Mouse (Mus musculus) neural tube, embryonic 12.5 days (tissue): ENCODE measurements at regions not wholly inside any gene's neighbourhood (a gene's known extent, or its start where the extent isn't known, plus 50 kb on each side); places are given as distances from the start of the nearest gene placed in this dataset.
"Not testable (repeated sequence)": the region's sequence is repeated elsewhere in the genome, so short reads cannot be mapped to it uniquely, and the experiment has no call there.

Source experiments
- ATAC-seq: fragments of 200-750 bp; cut with Nextera tagmentation; 2 replicates; pipeline ENCODE4 v1.8.0; 2017; ENCODE audit warnings: low read depth, mild to moderate bottlenecking, moderate TSS enrichment, moderate library complexity; ENCODE audit not compliant: low FRiP score
- H3K27ac ChIP-seq: fragments of 300-500 bp; sonication (generic); 2 replicates; pipeline ENCODE4 v1.5.1; 2016
- H3K27me3 ChIP-seq: fragments of 300-500 bp; sonication (generic); replicated peaks from 2 replicates; pipeline ENCODE4 v1.6.1; 2016; ENCODE audit warnings: mild to moderate bottlenecking
- H3K36me3 ChIP-seq: fragments of 300-500 bp; sonication (generic); 2 replicates; pipeline ENCODE4 v1.6.1; 2016; ENCODE audit warnings: mild to moderate bottlenecking
- H3K4me1 ChIP-seq: fragments of 300-500 bp; sonication (generic); 2 replicates; pipeline ENCODE4 v1.6.1; 2016
- H3K4me2 ChIP-seq: fragments of 300-500 bp; sonication (generic); replicated peaks from 2 replicates; pipeline ENCODE4 v1.6.1; 2016; ENCODE audit warnings: mild to moderate bottlenecking
- H3K4me3 ChIP-seq: fragments of 300-500 bp; sonication (generic); 2 replicates; pipeline ENCODE4 v1.5.1; 2016
- H3K9ac ChIP-seq: fragments of 300-500 bp; sonication (generic); 2 replicates; pipeline ENCODE4 v1.6.1; 2016; ENCODE audit warnings: mild to moderate bottlenecking
- H3K9me3 ChIP-seq: fragments of 300-500 bp; sonication (generic); 2 replicates; pipeline ENCODE4 v1.6.1; 2016; ENCODE audit warnings: mild to moderate bottlenecking
- whole genome bisulfite sequencing: fragments of 180-500 bp; shearing (Covaris S2); methylation state at CpG from one replicate; pipeline ENCODE4 v1.1.7; 2016; 5-methylcytosine and 5-hydroxymethylcytosine counted together

DNA sequence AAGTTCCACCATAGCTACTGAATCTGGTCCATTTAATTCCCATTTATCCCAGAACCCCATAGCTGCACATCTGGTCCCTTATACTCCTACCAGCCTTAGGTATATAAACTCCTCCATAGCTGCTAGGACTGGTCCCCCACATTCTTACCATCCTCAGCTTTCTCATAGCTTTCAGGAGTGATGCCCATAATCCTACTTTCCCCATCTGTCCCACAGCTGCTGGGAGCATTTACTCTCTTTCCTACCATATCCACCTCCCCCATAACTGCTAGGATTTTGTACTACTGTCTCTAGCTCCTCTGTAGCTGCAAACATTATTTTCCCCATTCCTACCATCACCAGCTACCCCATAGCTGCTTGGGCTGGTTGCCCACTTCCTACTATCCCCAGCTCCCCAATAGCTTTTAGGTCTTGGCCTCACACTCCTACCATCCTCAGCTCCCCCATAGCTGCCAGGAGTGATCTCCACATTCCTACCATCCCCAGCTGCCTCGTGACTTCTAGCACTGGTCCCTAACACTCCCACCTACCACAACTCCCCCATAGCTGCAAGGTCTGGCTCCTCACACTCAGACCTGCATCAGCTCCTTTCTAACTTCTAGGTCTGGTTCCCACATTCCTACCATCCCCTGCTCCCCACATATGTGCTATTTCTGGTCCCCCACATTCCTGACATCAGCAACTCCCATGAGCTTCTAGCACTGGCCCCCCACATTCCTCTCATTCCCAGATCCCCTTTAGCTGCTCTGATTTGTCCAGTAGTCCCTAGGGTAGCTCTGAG lies 106.5 kb downstream of the Tmem121 start:
- Histone ChIP-seq H3K9me3 (no peaks in the 10 kb centered on the region), H3K4me1 (no peaks in the 10 kb centered on the region), H3K4me2 (no peak overlapping the region), H3K27ac (no peak overlapping the region), H3K9ac (no peak overlapping the region), H3K36me3 (no peaks in the 10 kb centered on the region), H3K4me3 (no peak overlapping the region), H3K27me3 (no peaks in the 10 kb centered on the region)
- no peak for ATAC-seq
- 40% methylated on average over 1 of the region's 1 CpGs for WGBS

DNA sequence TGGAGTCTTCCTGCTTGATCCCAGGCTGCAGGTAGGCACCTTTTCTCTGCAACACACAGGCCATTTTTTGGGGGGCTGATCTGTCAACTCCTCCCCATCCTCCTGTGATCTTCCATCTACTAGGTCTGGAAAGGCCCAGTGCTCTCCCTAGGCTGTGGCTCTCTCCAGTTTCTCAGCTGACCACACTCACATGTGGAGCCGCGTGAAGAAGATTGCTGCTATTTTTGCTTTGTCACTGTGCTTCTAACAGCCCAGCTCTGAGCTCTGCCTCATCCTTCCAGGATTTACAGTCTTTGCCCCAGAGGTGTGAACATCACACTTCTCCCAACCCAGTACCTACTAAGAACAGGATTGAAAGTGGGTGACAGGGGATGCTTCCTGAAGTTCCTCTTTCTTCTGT lies 110.2 kb downstream of the Tmem121 start:
- no peak overlapping the region for H3K4me2 ChIP-seq
- ATAC-seq: no peak
- 96% methylated on average over 2 of the region's 2 CpGs for WGBS
- no peaks in the 10 kb centered on the region for H3K9me3 ChIP-seq
- H3K36me3 ChIP-seq: no peaks in the 10 kb centered on the region
- H3K27me3 ChIP-seq: no peaks in the 10 kb centered on the region
- no peak overlapping the region for H3K27ac ChIP-seq
- no peaks in the 10 kb centered on the region for H3K4me1 ChIP-seq
- no peak overlapping the region for H3K4me3 ChIP-seq
- no peak overlapping the region for H3K9ac ChIP-seq

DNA sequence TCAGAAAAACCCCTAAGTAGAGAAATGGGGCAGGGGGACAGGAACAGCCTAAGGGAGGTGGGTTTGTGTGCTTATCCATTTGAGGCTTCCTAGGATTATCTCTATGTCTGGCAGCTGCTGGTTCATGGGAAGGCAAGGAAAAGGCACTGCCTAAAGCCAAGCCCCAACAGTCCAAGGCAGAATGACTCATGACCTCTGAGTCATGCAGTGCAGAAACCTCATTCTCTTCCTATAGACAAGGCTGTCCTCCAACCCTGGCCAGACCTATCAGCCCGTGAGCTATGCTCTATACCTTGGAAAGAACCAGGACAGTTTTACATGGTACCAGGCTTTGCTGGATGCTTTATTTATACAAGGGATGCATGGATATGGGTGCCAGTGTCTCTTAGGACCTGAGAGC lies 120.2 kb downstream of the Tmem121 start:
- WGBS: 95% methylated on average over 1 of the region's 1 CpGs
- H3K9me3 ChIP-seq: no peaks in the 10 kb centered on the region
- no peak overlapping the region for H3K4me2 ChIP-seq
- no peaks in the 10 kb centered on the region for H3K36me3 ChIP-seq
- H3K9ac ChIP-seq: no peak overlapping the region
- no peak for ATAC-seq
- H3K4me3 ChIP-seq: no peak overlapping the region
- H3K27ac ChIP-seq: no peak overlapping the region
- no peaks in the 10 kb centered on the region for H3K27me3 ChIP-seq
- H3K4me1 ChIP-seq: no peaks in the 10 kb centered on the region

DNA sequence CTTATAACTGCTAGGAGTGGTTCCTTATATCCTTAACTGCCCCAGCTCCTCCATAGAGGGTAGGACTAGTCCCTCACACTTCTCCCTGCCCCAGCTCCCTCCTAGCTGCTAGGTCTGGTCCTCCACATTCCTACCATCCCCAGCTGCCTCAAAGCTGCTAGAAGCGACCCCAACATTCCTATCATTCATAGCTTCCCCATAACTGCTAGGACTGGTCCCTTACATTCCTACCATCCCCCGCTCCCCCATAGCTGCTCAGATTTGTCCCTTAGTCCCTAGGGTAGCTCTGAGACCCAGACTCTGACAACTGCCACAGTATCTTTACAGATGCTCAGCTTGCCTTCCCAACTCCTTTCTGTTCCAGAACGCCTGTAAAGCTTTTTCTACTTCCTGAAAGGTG lies 127.6 kb downstream of the Tmem121 start:
- no peak for ATAC-seq
- H3K9ac ChIP-seq: no peak overlapping the region
- H3K4me3 ChIP-seq: no peak overlapping the region
- H3K4me2 ChIP-seq: no peak overlapping the region
- H3K9me3 ChIP-seq: no peaks in the 10 kb centered on the region
- H3K36me3 ChIP-seq: no peaks in the 10 kb centered on the region
- H3K27me3 ChIP-seq: no peaks in the 10 kb centered on the region
- no peak overlapping the region for H3K27ac ChIP-seq
- H3K4me1 ChIP-seq: no peaks in the 10 kb centered on the region
- 54% methylated on average over 3 of the region's 3 CpGs for WGBS

DNA sequence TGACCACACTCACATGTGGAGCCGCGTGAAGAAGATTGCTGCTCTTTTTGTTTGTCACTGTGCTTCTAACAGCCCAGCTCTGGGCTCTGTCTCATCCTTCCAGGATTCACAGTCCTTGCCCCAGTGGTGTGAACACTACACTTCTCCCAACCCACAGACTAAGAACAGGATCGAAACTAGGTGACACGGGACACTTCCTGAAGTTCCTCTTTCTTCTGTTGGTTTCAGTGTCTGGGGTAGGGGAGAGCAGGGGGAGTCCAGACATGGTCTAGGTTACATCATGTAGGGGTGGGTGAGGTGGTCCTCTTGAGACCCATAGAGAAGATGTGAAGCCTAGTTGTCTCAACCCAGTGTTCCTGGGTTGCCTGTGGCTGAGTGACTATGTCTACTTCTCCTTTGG lies 128.9 kb downstream of the Tmem121 start:
- 86% methylated on average over 4 of the region's 4 CpGs for WGBS

DNA sequence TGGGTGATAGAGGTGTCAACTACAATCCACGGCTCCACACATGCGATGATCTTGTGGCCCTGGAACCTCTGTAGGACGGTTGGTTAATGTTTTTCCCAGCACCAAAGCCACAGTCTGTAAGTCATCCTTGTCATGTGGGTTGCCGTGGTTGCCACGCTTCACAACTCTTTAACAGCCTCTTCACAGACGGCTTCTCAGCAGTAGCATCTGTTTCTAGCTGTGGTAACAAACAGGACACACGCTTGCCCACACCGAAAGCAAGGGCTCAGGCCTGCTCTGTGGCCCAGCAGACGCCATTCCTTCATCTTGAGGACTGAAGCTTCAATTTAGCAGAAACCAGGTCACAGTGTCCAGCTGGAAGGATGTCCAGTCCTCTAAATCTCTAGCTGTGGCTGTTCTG lies 135.4 kb downstream of the Tmem121 start:
- WGBS: 70% methylated on average over 9 of the region's 9 CpGs
- Histone ChIP-seq H3K27ac (no peak overlapping the region), H3K9ac (no peak overlapping the region), H3K27me3 (no peaks in the 10 kb centered on the region), H3K36me3 (no peaks in the 10 kb centered on the region), H3K4me1 (no peaks in the 10 kb centered on the region), H3K4me3 (no peak overlapping the region), H3K4me2 (no peak overlapping the region), H3K9me3 (no peaks in the 10 kb centered on the region)
- no peak for ATAC-seq

More for the DNA sequence above, 128.9 kb downstream of the Tmem121 start:
- Histone ChIP-seq H3K27ac (no peak overlapping the region), H3K4me1 (no peaks in the 10 kb centered on the region), H3K9ac (no peak overlapping the region), H3K4me3 (no peak overlapping the region), H3K36me3 (no peaks in the 10 kb centered on the region), H3K27me3 (no peaks in the 10 kb centered on the region), H3K9me3 (no peaks in the 10 kb centered on the region), H3K4me2 (no peak overlapping the region)
- no peak for ATAC-seq

DNA sequence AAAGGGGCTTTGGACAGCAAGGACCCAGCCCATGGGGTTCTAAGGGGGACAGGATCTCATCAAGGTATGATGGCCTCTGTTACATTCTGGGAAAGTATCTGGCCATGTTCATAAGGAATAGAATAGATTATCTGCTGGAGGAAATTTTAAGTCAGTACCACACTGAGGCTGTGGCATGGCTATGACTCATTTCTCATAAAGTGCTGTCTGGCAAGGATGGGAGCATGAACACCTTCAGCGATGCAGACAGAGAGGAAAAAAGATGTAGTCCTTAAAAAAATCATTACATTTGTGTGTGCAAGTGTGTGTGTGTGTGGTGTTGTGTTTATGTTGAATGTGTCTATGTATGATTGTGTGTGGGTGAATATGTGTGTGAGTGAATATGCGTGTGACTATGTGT lies 136.4 kb downstream of the Tmem121 start:
- no peak overlapping the region for H3K4me2 ChIP-seq
- no peaks in the 10 kb centered on the region for H3K4me1 ChIP-seq
- H3K27ac ChIP-seq: no peak overlapping the region
- H3K9ac ChIP-seq: no peak overlapping the region
- no peak for ATAC-seq
- 91% methylated on average over 2 of the region's 2 CpGs for WGBS
- no peak overlapping the region for H3K4me3 ChIP-seq
- no peaks in the 10 kb centered on the region for H3K27me3 ChIP-seq
- no peaks in the 10 kb centered on the region for H3K36me3 ChIP-seq
- no peaks in the 10 kb centered on the region for H3K9me3 ChIP-seq

DNA sequence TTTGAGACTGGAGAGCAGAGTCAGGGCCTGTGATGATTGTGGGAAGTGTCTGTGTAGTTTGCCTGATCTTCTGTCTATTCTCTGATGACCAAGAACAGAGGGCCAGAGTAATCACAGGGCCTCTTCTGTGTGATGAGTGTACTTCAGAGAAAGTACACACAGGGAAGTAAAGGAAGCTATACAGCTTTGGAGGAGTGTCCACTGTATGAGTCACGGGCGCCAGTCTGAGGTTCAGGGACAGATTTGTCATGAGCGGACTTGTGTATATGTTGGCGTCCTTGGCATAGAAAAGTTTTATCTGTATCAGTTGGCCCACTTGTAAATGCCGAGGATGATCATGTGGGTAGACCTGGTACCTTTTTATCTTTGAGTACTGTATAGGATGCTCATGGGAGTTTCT lies 142.1 kb downstream of the Tmem121 start:
- H3K4me1 ChIP-seq: no peaks in the 10 kb centered on the region
- H3K36me3 ChIP-seq: no peaks in the 10 kb centered on the region
- H3K27ac ChIP-seq: no peak overlapping the region
- H3K27me3 ChIP-seq: no peaks in the 10 kb centered on the region
- H3K4me3 ChIP-seq: no peak overlapping the region
- WGBS: 92% methylated on average over 5 of the region's 5 CpGs
- no peak overlapping the region for H3K4me2 ChIP-seq
- H3K9ac ChIP-seq: no peak overlapping the region
- no peaks in the 10 kb centered on the region for H3K9me3 ChIP-seq
- no peak for ATAC-seq

DNA sequence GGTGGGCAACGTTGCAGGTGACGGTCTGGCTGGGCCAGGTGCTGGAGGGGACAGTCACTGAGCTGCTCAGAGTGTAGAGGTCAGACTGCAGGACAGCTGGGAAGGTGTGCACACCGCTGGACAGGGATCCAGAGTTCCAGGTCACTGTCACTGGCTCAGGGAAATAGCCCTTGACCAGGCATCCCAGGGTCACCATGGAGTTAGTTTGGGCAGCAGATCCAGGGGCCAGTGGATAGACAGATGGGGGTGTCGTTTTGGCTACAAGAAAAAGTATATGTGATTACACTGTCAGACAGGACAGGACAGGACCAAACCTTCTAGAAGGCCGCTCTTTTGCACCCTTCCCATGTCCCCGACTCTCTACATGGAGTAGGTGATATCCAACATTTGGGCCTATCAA lies 144.5 kb downstream of the Tmem121 start:
- Histone ChIP-seq H3K9me3 (no peaks in the 10 kb centered on the region), H3K9ac (no peak overlapping the region), H3K27ac (no peak overlapping the region), H3K4me1 (no peaks in the 10 kb centered on the region), H3K4me2 (no peak overlapping the region), H3K36me3 (no peaks in the 10 kb centered on the region), H3K27me3 (no peaks in the 10 kb centered on the region), H3K4me3 (no peak overlapping the region)
- no peak for ATAC-seq
- WGBS: 82% methylated on average over 6 of the region's 6 CpGs

DNA sequence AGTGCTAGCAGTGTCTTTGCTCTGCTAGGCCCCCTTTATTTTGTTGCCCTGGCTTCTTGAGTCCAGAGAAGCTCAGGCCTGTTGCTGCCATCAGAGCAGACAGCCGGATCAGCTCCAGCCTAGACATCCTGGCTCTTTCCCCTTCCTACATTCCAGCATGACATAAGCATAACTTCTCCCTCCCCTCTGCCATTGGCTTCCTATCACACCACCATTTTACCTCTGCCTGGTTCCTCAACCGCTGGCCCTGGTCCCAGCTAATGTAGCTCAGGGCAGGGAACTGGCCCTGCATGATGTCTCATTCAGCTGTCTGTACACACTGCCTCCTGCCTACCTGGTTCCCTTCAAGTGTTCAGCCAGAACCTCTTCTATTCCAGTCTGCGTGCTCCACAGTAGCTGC lies 146.5 kb downstream of the Tmem121 start:
- H3K9ac ChIP-seq: no peak overlapping the region
- no peaks in the 10 kb centered on the region for H3K4me1 ChIP-seq
- no peaks in the 10 kb centered on the region for H3K9me3 ChIP-seq
- ATAC-seq: no peak
- no peak overlapping the region for H3K27ac ChIP-seq
- 85% methylated on average over 3 of the region's 3 CpGs for WGBS
- no peak overlapping the region for H3K4me2 ChIP-seq
- no peaks in the 10 kb centered on the region for H3K27me3 ChIP-seq
- no peaks in the 10 kb centered on the region for H3K36me3 ChIP-seq
- H3K4me3 ChIP-seq: no peak overlapping the region

DNA sequence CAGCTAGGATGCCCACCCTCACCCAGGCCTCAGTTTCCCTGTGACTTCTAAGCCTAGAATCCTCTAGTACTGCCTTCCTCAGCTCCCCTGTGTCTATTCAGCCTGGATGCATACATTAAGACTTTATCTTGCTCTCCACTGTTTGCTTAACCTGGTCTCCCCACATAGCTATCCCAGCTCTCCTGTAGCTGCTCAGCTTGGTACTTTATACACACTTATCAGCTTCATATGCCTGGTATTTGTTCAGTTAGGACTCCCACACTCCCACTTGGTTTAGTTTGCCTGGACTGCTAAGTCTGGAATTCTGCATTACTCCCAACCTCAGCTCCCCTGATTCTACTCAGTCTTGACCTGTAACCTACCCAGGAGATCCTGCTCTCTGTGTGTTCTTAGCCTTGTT lies 147.7 kb downstream of the Tmem121 start:
- Histone ChIP-seq H3K4me3 (no peak overlapping the region), H3K4me1 (no peaks in the 10 kb centered on the region), H3K4me2 (no peak overlapping the region), H3K36me3 (no peaks in the 10 kb centered on the region), H3K9ac (no peak overlapping the region), H3K27ac (no peak overlapping the region), H3K27me3 (no peaks in the 10 kb centered on the region), H3K9me3 (no peaks in the 10 kb centered on the region)
- no peak for ATAC-seq

DNA sequence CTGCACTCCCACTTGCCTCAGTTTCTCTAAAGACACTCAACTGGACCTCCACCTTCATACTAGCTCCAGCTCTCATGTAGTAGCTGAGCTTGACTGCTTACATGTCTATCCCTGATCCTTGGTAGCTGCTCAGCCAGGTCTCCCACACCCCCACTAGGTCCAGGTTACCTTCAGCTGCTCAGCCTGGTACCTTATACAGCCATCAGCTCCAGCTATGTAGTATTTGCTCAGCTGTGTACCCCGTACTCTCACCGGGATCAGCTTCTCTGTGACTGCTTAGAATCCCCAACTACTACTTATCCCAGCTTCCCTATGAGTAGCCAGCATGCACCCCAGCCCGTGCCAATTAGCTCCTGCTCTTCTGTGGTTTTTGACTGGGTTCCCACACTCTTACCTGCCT lies 148.1 kb downstream of the Tmem121 start:
- not testable (repeated sequence) for H3K4me1 ChIP-seq, H3K9me3 ChIP-seq, H3K4me3 ChIP-seq, ATAC-seq, H3K27me3 ChIP-seq, H3K36me3 ChIP-seq, H3K4me2 ChIP-seq, H3K27ac ChIP-seq, H3K9ac ChIP-seq
- 85% methylated on average over 3 of the region's 3 CpGs for WGBS

DNA sequence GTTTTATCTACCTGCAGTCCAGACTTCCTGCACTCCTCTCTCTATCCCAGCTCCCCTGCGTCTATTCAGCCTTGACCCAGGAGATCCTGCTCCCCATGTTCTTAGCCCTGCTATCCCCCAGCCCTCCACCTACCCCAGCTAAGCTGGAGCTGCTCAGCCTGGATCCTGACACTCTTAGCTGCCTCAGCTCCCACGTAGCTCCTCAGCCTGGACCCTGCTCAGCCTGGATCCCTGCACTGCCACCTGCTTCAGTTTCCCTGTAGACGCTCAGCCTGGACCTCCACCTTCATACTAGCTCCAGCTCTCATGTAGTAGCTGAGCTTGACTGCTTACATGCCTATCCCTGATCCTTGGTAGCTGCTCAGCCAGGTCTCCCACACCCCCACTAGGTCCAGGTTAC lies 151.5 kb downstream of the Tmem121 start:
- ATAC-seq: no peak
- Histone ChIP-seq H3K4me2 (no peak overlapping the region), H3K9ac (no peak overlapping the region), H3K9me3 (no peaks in the 10 kb centered on the region), H3K27ac (no peak overlapping the region), H3K36me3 (no peaks in the 10 kb centered on the region), H3K27me3 (no peaks in the 10 kb centered on the region), H3K4me3 (no peak overlapping the region), H3K4me1 (no peaks in the 10 kb centered on the region)
- WGBS: 67% methylated on average over 3 of the region's 3 CpGs
